Mouse (Mus musculus) kidney, adult 2 months (tissue): ENCODE data around the gene Pbxip1.

Experiments used
- CTCF ChIP-seq: fragments of 200-500 bp; conservative IDR thresholded peaks from 2 replicates; pipeline ENCODE4 v1.5.1; 2011; ENCODE audit warnings: low read depth, mild to moderate bottlenecking, control low read depth, low read length, moderate library complexity, mixed read lengths; ENCODE audit not compliant: insufficient read depth, insufficient read length
- POLR2A ChIP-seq: fragments of 200-500 bp; IDR thresholded peaks from one replicate; pipeline ENCODE4 v1.6.1; 2011; ENCODE audit warnings: low read depth, low read length, control low read depth

GRCm38 (mm10) chr3:89494630-89495029, 58.1 kb downstream of the Pbxip1 start:
- TF ChIP-seq POLR2A = no peak
- TF ChIP-seq CTCF = no peak
